ENCODE assay signal across 25 mouse cellular contexts in genomic region chr1:139336997-139337396, GRCm38 (mm10). TPM values are rescaled to one million over a fixed set of nuclear protein-coding genes. Genes with fewer than 3 reads are reported as not detected.
DNase-seq lines count a peak whose midpoint lies in the region; ATAC-seq and TF ChIP-seq lines count a peak whose summit lies in the region.
"Had no signal": no experiment of that assay in that cellular context is flagged by ENCODE, and none has a peak within 500 bp of the region (broad histone marks: within the 10 kb centered on the region; RNA-seq: fewer than 3 reads in every experiment).

No protein-coding gene starts in this region.

- H3K27me3 ChIP-seq in forebrain, postnatal 0 days (ENCODE audit: insufficient read depth, low read length) = no peaks in the 10 kb centered on the region
- no peaks in the 10 kb centered on the region for H3K27me3 ChIP-seq in forebrain, embryonic 15.5 days
- no peaks in the 10 kb centered on the region for H3K27me3 ChIP-seq in hindbrain, embryonic 15.5 days
- H3K27me3 ChIP-seq in hindbrain, embryonic 10.5 days (ENCODE audit: insufficient read depth, poor library complexity, severe bottlenecking) = no peaks in the 10 kb centered on the region
- H3K27me3 ChIP-seq in hindbrain, postnatal 0 days (ENCODE audit: insufficient read depth, low read length) = no peaks in the 10 kb centered on the region
- no peaks in the 10 kb centered on the region for H3K27me3 ChIP-seq in hindbrain, embryonic 11.5 days (ENCODE audit: control insufficient read depth, insufficient read depth, low read length)
- H3K27me3 ChIP-seq: CH12.LX; embryonic facial prominence, embryonic 12.5 days; forebrain, embryonic 12.5 days had no signal

- WGBS in forebrain, postnatal 0 days = 54% methylated on average over 2 of the region's 2 CpGs
- 68% methylated on average over 2 of the region's 2 CpGs for WGBS in forebrain, embryonic 15.5 days
- 69% methylated on average over 2 of the region's 2 CpGs for WGBS in hindbrain, embryonic 15.5 days
- 82% methylated on average over 2 of the region's 2 CpGs for WGBS in hindbrain, embryonic 10.5 days
- 53% methylated on average over 2 of the region's 2 CpGs for WGBS in hindbrain, postnatal 0 days
- 79% methylated on average over 2 of the region's 2 CpGs for WGBS in hindbrain, embryonic 11.5 days

- peaks cover 2% of the 10 kb centered on the region; the same call in 1 of the 2 replicates for H3K4me1 ChIP-seq in forebrain, postnatal 0 days (ENCODE audit: insufficient read depth)
- 0 out of 2 replicates have a peak, but pooled peaks cover 3% of the 10 kb centered on the region for H3K4me1 ChIP-seq in forebrain, embryonic 15.5 days
- H3K4me1 ChIP-seq in hindbrain, embryonic 15.5 days (replicated peaks) = no peaks in the 10 kb centered on the region
- H3K4me1 ChIP-seq in hindbrain, embryonic 10.5 days (replicated peaks) = no peaks in the 10 kb centered on the region
- H3K4me1 ChIP-seq in hindbrain, postnatal 0 days (ENCODE audit: insufficient read depth, low read length) = no peaks in the 10 kb centered on the region
- no peaks in the 10 kb centered on the region for H3K4me1 ChIP-seq in hindbrain, embryonic 11.5 days (replicated peaks; ENCODE audit: control insufficient read depth, insufficient read depth, low read length)
- H3K4me1 ChIP-seq: embryonic facial prominence, embryonic 10.5 days; embryonic facial prominence, embryonic 12.5 days; forebrain, embryonic 10.5 days; forebrain, embryonic 12.5 days had no signal

- H3K4me2 ChIP-seq in forebrain, postnatal 0 days (ENCODE audit: low read depth) = no peak overlapping the region
- no peak overlapping the region for H3K4me2 ChIP-seq in forebrain, embryonic 15.5 days (replicated peaks)
- H3K4me2 ChIP-seq in hindbrain, embryonic 15.5 days = no peak overlapping the region
- no peak overlapping the region for H3K4me2 ChIP-seq in hindbrain, postnatal 0 days (ENCODE audit: low read depth, low read length)
- H3K4me2 ChIP-seq in hindbrain, embryonic 11.5 days (replicated peaks; ENCODE audit: low read depth, low read length) = no peak overlapping the region
- H3K4me2 ChIP-seq: embryonic facial prominence, embryonic 12.5 days; forebrain, embryonic 12.5 days had no signal

- H3K9ac ChIP-seq in forebrain, postnatal 0 days = no peak overlapping the region
- H3K9ac ChIP-seq in forebrain, embryonic 15.5 days (replicated peaks) = no peak overlapping the region
- H3K9ac ChIP-seq in hindbrain, embryonic 15.5 days = no peak overlapping the region
- H3K9ac ChIP-seq in hindbrain, postnatal 0 days (replicated peaks; ENCODE audit: low read length) = no peak overlapping the region
- H3K9ac ChIP-seq in hindbrain, embryonic 11.5 days (ENCODE audit: low read depth, low read length) = no peak overlapping the region
- H3K9ac ChIP-seq: embryonic facial prominence, embryonic 12.5 days; forebrain, embryonic 12.5 days had no signal

- ATAC-seq in forebrain, postnatal 0 days = no peak
- ATAC-seq in forebrain, embryonic 15.5 days (replicated peaks) = no peak
- ATAC-seq in hindbrain, embryonic 15.5 days (ENCODE audit: low FRiP score, low read depth) = peak; percentile 54; the same call in 1 of the 2 replicates
- peak; percentile 43; the same call in 1 of the 2 replicates for ATAC-seq in hindbrain, postnatal 0 days
- no peak for ATAC-seq in hindbrain, embryonic 11.5 days (ENCODE audit: low FRiP score)
- ATAC-seq in monocyte, adult 5-6 weeks (replicated peaks; ENCODE audit: insufficient number of reproducible peaks, low FRiP score, low TSS enrichment, poor library complexity, severe bottlenecking) = no peak
- ATAC-seq: CD4-positive, CD25-positive, alpha-beta regulatory T cell, adult 4 months; forebrain, embryonic 14.5 days had no signal

- no peak overlapping the region for H3K27ac ChIP-seq in forebrain, postnatal 0 days (ENCODE audit: low read depth, low read length)
- H3K27ac ChIP-seq in forebrain, embryonic 15.5 days (replicated peaks) = no peak overlapping the region
- no peak overlapping the region for H3K27ac ChIP-seq in hindbrain, embryonic 15.5 days (replicated peaks)
- no peak overlapping the region for H3K27ac ChIP-seq in hindbrain, embryonic 10.5 days
- H3K27ac ChIP-seq in hindbrain, postnatal 0 days = no peak overlapping the region
- H3K27ac ChIP-seq in hindbrain, embryonic 11.5 days (ENCODE audit: low read depth, low read length) = no peak overlapping the region
- H3K27ac ChIP-seq: embryonic facial prominence, embryonic 10.5 days; embryonic facial prominence, embryonic 12.5 days; forebrain, embryonic 10.5 days; forebrain, embryonic 12.5 days had no signal

- DNase-seq in forebrain, postnatal 0 days = peak; percentile 5
- DNase-seq in hindbrain, embryonic 10.5 days (ENCODE audit: low spot score) = no peak
- peak; percentile 28 for DNase-seq in hindbrain, postnatal 0 days (ENCODE audit: low spot score)
- no peak for DNase-seq in hindbrain, embryonic 11.5 days (ENCODE audit: low spot score)
- peak; percentile 40 for DNase-seq in Muller cell, postnatal 12 days (ENCODE audit: inconsistent ontology term)
- DNase-seq: adrenal gland, adult 2 months; adrenal gland, postnatal 10 days; adrenal gland, postnatal 25 days; B cell, adult 2 months; cerebellum, adult 11-12 months; cerebellum, adult 2 months; cerebellum, adult 9-10 months; cerebellum, postnatal 25 days had no signal

- no peaks in the 10 kb centered on the region for H3K36me3 ChIP-seq in forebrain, postnatal 0 days (ENCODE audit: insufficient read depth)
- H3K36me3 ChIP-seq in forebrain, embryonic 15.5 days = no peaks in the 10 kb centered on the region
- no peaks in the 10 kb centered on the region for H3K36me3 ChIP-seq in hindbrain, embryonic 15.5 days
- no peaks in the 10 kb centered on the region for H3K36me3 ChIP-seq in hindbrain, embryonic 10.5 days
- H3K36me3 ChIP-seq in hindbrain, postnatal 0 days (ENCODE audit: insufficient read depth, low read length) = no peaks in the 10 kb centered on the region
- H3K36me3 ChIP-seq in hindbrain, embryonic 11.5 days (ENCODE audit: control insufficient read depth, insufficient read depth, low read length) = no peaks in the 10 kb centered on the region
- H3K36me3 ChIP-seq: embryonic facial prominence, embryonic 10.5 days; embryonic facial prominence, embryonic 12.5 days; forebrain, embryonic 10.5 days; forebrain, embryonic 12.5 days; G1E had no signal

- no peaks in the 10 kb centered on the region for H3K9me3 ChIP-seq in forebrain, postnatal 0 days (ENCODE audit: low read length)
- H3K9me3 ChIP-seq in forebrain, embryonic 15.5 days = no peaks in the 10 kb centered on the region
- H3K9me3 ChIP-seq in hindbrain, embryonic 15.5 days = no peaks in the 10 kb centered on the region
- no peaks in the 10 kb centered on the region for H3K9me3 ChIP-seq in hindbrain, embryonic 10.5 days
- H3K9me3 ChIP-seq in hindbrain, postnatal 0 days (ENCODE audit: low read length) = no peaks in the 10 kb centered on the region
- no peaks in the 10 kb centered on the region for H3K9me3 ChIP-seq in hindbrain, embryonic 11.5 days (ENCODE audit: control insufficient read depth, low read length)
- H3K9me3 ChIP-seq: embryonic facial prominence, embryonic 10.5 days; embryonic facial prominence, embryonic 12.5 days; forebrain, embryonic 10.5 days; forebrain, embryonic 12.5 days; G1E had no signal

- no peak overlapping the region for H3K4me3 ChIP-seq in forebrain, postnatal 0 days (ENCODE audit: low read depth, low read length)
- H3K4me3 ChIP-seq in forebrain, embryonic 15.5 days = no peak overlapping the region
- no peak overlapping the region for H3K4me3 ChIP-seq in hindbrain, embryonic 15.5 days
- H3K4me3 ChIP-seq in hindbrain, embryonic 10.5 days = no peak overlapping the region
- H3K4me3 ChIP-seq in hindbrain, postnatal 0 days (ENCODE audit: low read length) = no peak overlapping the region
- no peak overlapping the region for H3K4me3 ChIP-seq in hindbrain, embryonic 11.5 days (ENCODE audit: low read depth, low read length)
- H3K4me3 ChIP-seq: embryonic facial prominence, embryonic 10.5 days; embryonic facial prominence, embryonic 12.5 days; erythroblast, embryonic 14.5 days; forebrain, embryonic 10.5 days; forebrain, embryonic 12.5 days had no signal

- TF ChIP-seq CTCF in forebrain, postnatal 0 days (IDR thresholded peaks at IDR 0.05; ENCODE audit: low read depth) = no peak
- TF ChIP-seq CTCF in hindbrain, postnatal 0 days (IDR thresholded peaks at IDR 0.05; ENCODE audit: low read depth) = no peak

RNA-seq across cellular contexts. Expression of gene Crb1, which starts 39.9 kb away (rescaled TPM):
- total RNA-seq in forebrain, postnatal 0 days (2014; rRNA removed) = 3.2 and 4.8 TPM in 2 replicates
- polyA plus RNA-seq in forebrain, postnatal 0 days (2015; fragmentation: Nextera tagmentation; extraction: Ambion mirVana) = 0.67 and 1.1 TPM in 2 replicates
- 1.1 and 1.6 TPM in 2 replicates for polyA plus RNA-seq in forebrain, embryonic 15.5 days (2015; fragmentation: Nextera tagmentation; extraction: Ambion mirVana)
- 1.4 and 1.5 TPM in 2 replicates for polyA plus RNA-seq in hindbrain, embryonic 15.5 days (2015; fragmentation: Nextera tagmentation; extraction: Ambion mirVana)
- polyA plus RNA-seq in hindbrain, embryonic 10.5 days (2016; fragmentation: Nextera tagmentation; extraction: Ambion mirVana) = 1.3 and 1.7 TPM in 2 replicates
- 1.5 and 4.6 TPM in 2 replicates for total RNA-seq in hindbrain, postnatal 0 days (2014; rRNA removed)
- 0.83 and 0.96 TPM in 2 replicates for polyA plus RNA-seq in hindbrain, postnatal 0 days (2015; fragmentation: Nextera tagmentation; extraction: Ambion mirVana)
- polyA plus RNA-seq in hindbrain, embryonic 11.5 days (2014; fragmentation: Nextera tagmentation; extraction: Ambion mirVana) = 1.8 and 3.0 TPM in 2 replicates
- not detected in 3 replicates for total RNA-seq in monocyte, adult 5-6 weeks (2017)
- total RNA-seq: adrenal gland, adult 2 months; adrenal gland, postnatal 25 days had no signal
- polyA plus RNA-seq: adrenal gland, adult 2 months; CD4-positive, CD25-positive, alpha-beta regulatory T cell, adult 4 months; erythroblast, embryonic 14.5 days; G1E had no signal

Comparison
In these comparisons a context has a peak if more than half of its experiments do, and no peak if none do; other contexts are left out.
1. ATAC-seq: peak in hindbrain, embryonic 15.5 days (single experiment) and hindbrain, postnatal 0 days (single experiment); none in forebrain, postnatal 0 days (single experiment), forebrain, embryonic 15.5 days (single experiment), hindbrain, embryonic 11.5 days (single experiment) and monocyte, adult 5-6 weeks (single experiment).
2. DNase-seq: peak in forebrain, postnatal 0 days (single experiment), hindbrain, postnatal 0 days (single experiment) and Muller cell, postnatal 12 days (single experiment); none in hindbrain, embryonic 10.5 days (single experiment) and hindbrain, embryonic 11.5 days (single experiment).